Mouse (Mus musculus) midbrain, embryonic 16.5 days (tissue): Measurements from ENCODE around the gene Zc3h18. TPM values are rescaled to one million over a fixed set of nuclear protein-coding genes. Genes with fewer than 3 reads are reported as not detected.

Experiments used
- ATAC-seq: fragments of 200-750 bp; cut with Nextera tagmentation; 2 replicates; pipeline ENCODE4 v1.8.0; 2017; ENCODE audit warnings: moderate TSS enrichment
- H3K27ac ChIP-seq: fragments of 300-500 bp; sonication (generic); 2 replicates; pipeline ENCODE4 v1.5.1; 2014; ENCODE audit warnings: mild to moderate bottlenecking, low read length, mixed read lengths
- H3K27me3 ChIP-seq: fragments of 300-500 bp; sonication (generic); 2 replicates; pipeline ENCODE4 v1.6.1; 2014; ENCODE audit warnings: low read depth, low read length, mixed read lengths; ENCODE audit not compliant: control insufficient read depth, insufficient read depth
- H3K36me3 ChIP-seq: fragments of 300-500 bp; sonication (generic); 2 replicates; pipeline ENCODE4 v1.6.1; 2014; ENCODE audit warnings: mild to moderate bottlenecking, low read length, moderate library complexity, mixed read lengths; ENCODE audit not compliant: control insufficient read depth, insufficient read depth
- H3K4me1 ChIP-seq: fragments of 300-500 bp; sonication (generic); 2 replicates; pipeline ENCODE4 v1.6.1; 2014; ENCODE audit warnings: mild to moderate bottlenecking, low read length, mixed read lengths; ENCODE audit not compliant: control insufficient read depth, insufficient read depth
- H3K4me2 ChIP-seq: fragments of 300-500 bp; sonication (generic); 2 replicates; pipeline ENCODE4 v1.6.1; 2014; ENCODE audit warnings: mild to moderate bottlenecking, low read length, mixed read lengths
- H3K4me3 ChIP-seq: fragments of 300-500 bp; sonication (generic); 2 replicates; pipeline ENCODE4 v1.5.1; 2014; ENCODE audit warnings: low read depth, mild to moderate bottlenecking, low read length, moderate library complexity, mixed read lengths
- H3K9ac ChIP-seq: fragments of 300-500 bp; sonication (generic); 2 replicates; pipeline ENCODE4 v1.6.1; 2014; ENCODE audit warnings: low read depth, low read length, mixed read lengths
- H3K9me3 ChIP-seq: fragments of 300-500 bp; sonication (generic); replicated peaks from 2 replicates; pipeline ENCODE4 v1.6.1; 2014; ENCODE audit warnings: mild to moderate bottlenecking, low read length, mixed read lengths; ENCODE audit not compliant: control insufficient read depth, poor library complexity, severe bottlenecking
- WGBS: fragments of 180-500 bp; shearing (Covaris S2); extraction: QIAGEN DNeasy Blood & Tissue Kit; methylation state at CpG from one replicate; pipeline ENCODE4 v1.1.7; 2014; 5-methylcytosine and 5-hydroxymethylcytosine counted together
- polyA plus RNA-seq: library from polyadenylated mRNA; unstranded; fragments of >200 nt; fragmentation: Nextera tagmentation; extraction: Ambion mirVana; gene quantifications from 2 replicates; pipeline ENCODE4 v1.2.1, GENCODE M21; 2015

The Zc3h18 gene
- polyA plus RNA-seq, 1 experiment from 2014 or later = 30.8 TPM

GRCm38 (mm10) chr8:122344219-122344618, 32.2 kb upstream of the Zc3h18 start:
- no peak overlapping the region for H3K27ac ChIP-seq
- ATAC-seq = no peak
- H3K4me1 ChIP-seq = peaks cover 12% of the 10 kb centered on the region
- H3K9ac ChIP-seq = no peak overlapping the region
- 0% methylated on average over 2 of the region's 5 CpGs for WGBS
- no peaks in the 10 kb centered on the region for H3K36me3 ChIP-seq
- no peaks in the 10 kb centered on the region for H3K9me3 ChIP-seq
- H3K27me3 ChIP-seq = peaks cover 18% of the 10 kb centered on the region
- no peak overlapping the region for H3K4me3 ChIP-seq
- no peak overlapping the region; the same call in 1 of the 2 replicates for H3K4me2 ChIP-seq

DNA sequence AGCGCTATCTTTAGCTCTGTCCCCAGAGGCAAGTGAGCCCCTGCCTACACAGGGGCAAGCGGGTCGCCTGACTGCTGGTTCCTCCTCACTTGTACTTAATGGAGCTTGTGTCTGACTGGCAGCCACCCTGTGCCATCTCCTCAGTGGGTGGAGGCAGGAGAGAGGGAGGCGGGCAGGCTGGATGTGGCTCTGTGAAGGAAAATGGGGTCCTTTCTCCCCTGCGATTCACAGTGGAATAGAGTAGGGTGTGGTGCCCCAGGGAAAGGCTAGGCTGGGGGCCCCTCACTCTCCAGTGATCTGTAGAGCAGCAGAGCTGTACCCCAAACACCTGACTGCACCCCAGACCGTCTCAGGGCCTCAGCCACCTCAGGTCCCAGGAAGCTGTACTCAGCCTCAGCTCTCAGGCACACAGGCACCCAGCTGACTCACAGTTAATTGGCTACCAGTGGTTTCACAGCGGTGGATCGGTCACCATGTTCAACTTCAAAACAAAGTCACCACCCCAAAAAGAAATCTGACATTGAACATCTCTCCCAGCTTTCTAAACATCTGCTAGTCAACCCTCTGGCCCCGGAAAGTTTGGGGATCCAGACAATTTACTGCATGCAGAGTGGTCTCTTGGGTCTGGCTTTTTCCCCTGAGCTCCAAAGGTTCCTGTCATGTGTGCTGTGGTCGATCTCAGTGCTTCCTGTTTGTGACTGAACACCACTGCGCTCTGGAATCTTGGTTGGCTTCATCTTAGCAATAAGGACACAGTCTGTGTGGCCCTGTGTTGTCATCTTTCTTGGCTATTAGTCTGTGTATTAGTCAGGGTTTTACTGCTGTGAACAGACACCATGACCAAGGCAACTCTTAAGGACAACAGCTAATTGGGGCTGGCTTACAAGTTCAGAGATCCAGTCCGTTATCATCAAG, 31.0 kb upstream of the Zc3h18 start:
- H3K4me3 ChIP-seq = no peak overlapping the region
- H3K27ac ChIP-seq = no peak overlapping the region
- no peak overlapping the region for H3K9ac ChIP-seq
- H3K4me1 ChIP-seq = peaks cover 19% of the 10 kb centered on the region
- ATAC-seq = no peak
- no peaks in the 10 kb centered on the region for H3K9me3 ChIP-seq
- 59% methylated on average over 12 of the region's 12 CpGs for WGBS
- no peaks in the 10 kb centered on the region for H3K36me3 ChIP-seq
- H3K27me3 ChIP-seq = peaks cover 18% of the 10 kb centered on the region
- no peak overlapping the region for H3K4me2 ChIP-seq

- no peak for ATAC-seq
- 59% methylated on average over 5 of the region's 5 CpGs for WGBS
- H3K4me3 ChIP-seq = no peak overlapping the region
- no peak overlapping the region for H3K9ac ChIP-seq
- no peaks in the 10 kb centered on the region for H3K9me3 ChIP-seq
- H3K27me3 ChIP-seq = peaks cover 13% of the 10 kb centered on the region
- no peaks in the 10 kb centered on the region for H3K36me3 ChIP-seq
- H3K27ac ChIP-seq = no peak overlapping the region
- no peak overlapping the region for H3K4me2 ChIP-seq
- peaks cover 26% of the 10 kb centered on the region for H3K4me1 ChIP-seq
Measured at GRCm38 (mm10) chr8:122347811-122348552, 28.4 kb upstream of the Zc3h18 start.

- no peak for ATAC-seq
- Histone ChIP-seq H3K4me2 (no peak overlapping the region), H3K9ac (no peak overlapping the region), H3K4me1 (peaks cover 14% of the 10 kb centered on the region; the same call in 1 of the 2 replicates), H3K9me3 (no peaks in the 10 kb centered on the region), H3K27ac (no peak overlapping the region), H3K36me3 (no peaks in the 10 kb centered on the region), H3K27me3 (peaks cover 6% of the 10 kb centered on the region), H3K4me3 (no peak overlapping the region)
- 41% methylated on average over 15 of the region's 15 CpGs for WGBS
Measured at GRCm38 (mm10) chr8:122349357-122350297, 26.8 kb upstream of the Zc3h18 start.

- peak; percentile 51; the same call in 1 of the 2 replicates for ATAC-seq
- WGBS = 19% methylated on average over 11 of the region's 11 CpGs
Measured at GRCm38 (mm10) chr8:122350309-122351089, 25.9 kb upstream of the Zc3h18 start.

DNA sequence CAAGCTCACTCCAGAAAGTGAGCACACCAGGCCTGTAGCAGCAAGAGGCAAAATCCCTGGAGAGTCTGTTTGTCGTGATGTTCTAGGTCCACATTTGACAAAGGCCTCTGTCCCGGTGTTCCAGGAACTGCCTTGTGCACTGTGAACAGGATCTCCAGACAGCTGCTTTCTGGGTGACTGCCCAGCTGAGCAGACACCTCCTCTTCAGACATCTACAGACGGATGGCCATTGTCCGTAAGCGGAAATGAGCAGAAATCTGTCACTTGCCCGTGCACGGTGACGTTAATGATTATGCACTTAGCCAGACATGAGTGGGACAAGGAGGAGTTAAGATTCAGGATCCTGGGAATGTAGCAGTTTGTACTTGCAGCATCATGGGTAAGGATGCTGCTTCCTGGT, 22.3 kb upstream of the Zc3h18 start:
- 81% methylated on average over 8 of the region's 8 CpGs for WGBS
- Histone ChIP-seq H3K9me3 (no peaks in the 10 kb centered on the region), H3K4me3 (no peak overlapping the region), H3K27ac (no peak overlapping the region), H3K4me2 (no peak overlapping the region), H3K27me3 (no peaks in the 10 kb centered on the region; the same call in none of the 2 replicates), H3K4me1 (peaks cover 14% of the 10 kb centered on the region; the same call in 1 of the 2 replicates), H3K36me3 (no peaks in the 10 kb centered on the region), H3K9ac (no peak overlapping the region)
- no peak for ATAC-seq

More at GRCm38 (mm10) chr8:122350309-122351089, 25.9 kb upstream of the Zc3h18 start:
- Histone ChIP-seq H3K9me3 (no peaks in the 10 kb centered on the region), H3K27me3 (peaks cover 2% of the 10 kb centered on the region; the same call in 1 of the 2 replicates), H3K36me3 (no peaks in the 10 kb centered on the region), H3K9ac (no peak overlapping the region), H3K4me1 (peaks cover 14% of the 10 kb centered on the region; the same call in 1 of the 2 replicates), H3K4me3 (no peak overlapping the region), H3K27ac (peak overlapping the region; percentile 10; the same call in 1 of the 2 replicates), H3K4me2 (no peak overlapping the region)

DNA sequence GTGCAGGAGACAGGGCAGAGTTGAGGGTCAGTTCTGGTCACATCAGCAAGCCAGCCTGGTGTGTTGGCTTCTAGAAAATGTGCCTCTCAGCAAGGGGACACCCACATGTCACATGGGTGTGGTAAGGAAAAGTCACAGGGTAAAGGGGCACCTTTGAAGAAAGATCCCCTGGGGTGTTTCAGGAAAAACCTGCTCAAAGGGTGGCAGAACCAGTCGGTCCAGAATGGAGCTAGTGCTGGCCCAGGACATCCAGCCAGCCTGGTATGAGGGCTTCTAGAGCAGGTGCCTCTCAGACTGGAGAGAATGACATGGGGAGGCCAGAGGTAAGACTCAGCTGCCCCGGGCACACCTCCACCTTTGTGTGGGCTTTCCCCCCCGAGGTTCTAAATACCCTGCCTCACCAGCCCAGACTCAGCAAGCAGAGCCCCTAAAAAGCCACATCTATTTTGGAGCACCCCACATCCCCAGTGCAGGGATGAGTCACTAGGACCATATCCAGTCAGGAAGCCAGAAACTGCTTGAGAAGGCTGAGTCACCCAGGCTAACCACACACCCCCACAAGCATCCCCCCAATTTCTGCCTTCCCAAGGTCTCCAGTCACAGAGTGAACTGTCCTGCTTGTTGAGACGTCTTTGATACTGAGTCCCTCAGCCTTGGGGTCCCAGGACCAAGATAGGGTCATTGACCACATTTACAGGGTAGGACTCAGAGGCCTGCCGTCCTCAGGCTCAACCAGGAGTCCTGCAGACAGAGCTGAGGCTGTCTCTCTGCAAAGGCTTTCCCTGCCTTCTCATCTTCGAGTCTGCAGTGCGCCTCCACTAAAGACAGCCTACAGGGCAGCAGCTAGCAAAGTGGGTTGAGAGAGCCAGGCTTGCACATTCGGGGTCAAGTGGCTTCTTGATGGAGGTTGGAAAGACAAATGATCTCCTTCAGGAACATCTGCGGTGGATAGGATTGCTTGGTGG, 20.5 kb upstream of the Zc3h18 start:
- Histone ChIP-seq H3K4me1 (peaks cover 3% of the 10 kb centered on the region; the same call in 1 of the 2 replicates), H3K9ac (no peak overlapping the region), H3K9me3 (no peaks in the 10 kb centered on the region), H3K27me3 (no peaks in the 10 kb centered on the region; the same call in none of the 2 replicates), H3K4me3 (no peak overlapping the region), H3K36me3 (no peaks in the 10 kb centered on the region), H3K4me2 (no peak overlapping the region), H3K27ac (no peak overlapping the region)
- no peak for ATAC-seq
- WGBS = 77% methylated on average over 9 of the region's 9 CpGs
